Mouse (Mus musculus) layer of hippocampus, adult 2 months (tissue): ENCODE data around the gene Sycp2l. TPM values are rescaled to one million over a fixed set of nuclear protein-coding genes. Genes with fewer than 3 reads are reported as not detected.
A peak's percentile ranks its signal among the peaks of the same experiment; 100 is the strongest.

Experiments
- DNase-seq, 2 experiments: peaks; one replicate each; pipeline ENCODE4 v3.0.0; 2022; ENCODE audit warnings: low spot score in 2 of 2
- H3K27ac ChIP-seq: fragments of 200-600 bp; 2 replicates; pipeline ENCODE4 v1.8.1; 2022
- H3K4me3 ChIP-seq: fragments of 200-600 bp; 2 replicates; pipeline ENCODE4 v1.8.1; 2022; ENCODE audit warnings: mild to moderate bottlenecking
- CTCF ChIP-seq: fragments of 200-600 bp; conservative IDR thresholded peaks from 2 replicates; pipeline ENCODE4 v1.8.1; 2022; ENCODE audit warnings: antibody characterized with exemption, mild to moderate bottlenecking, moderate library complexity
- total RNA-seq, 2 experiments: library from RNA; stranded (reverse); gene quantifications; 2 replicates each; pipeline ENCODE4 v1.2.3; 2021

Gene Sycp2l
- total RNA-seq, 2 experiments from 2014 or later: not detected

DNA sequence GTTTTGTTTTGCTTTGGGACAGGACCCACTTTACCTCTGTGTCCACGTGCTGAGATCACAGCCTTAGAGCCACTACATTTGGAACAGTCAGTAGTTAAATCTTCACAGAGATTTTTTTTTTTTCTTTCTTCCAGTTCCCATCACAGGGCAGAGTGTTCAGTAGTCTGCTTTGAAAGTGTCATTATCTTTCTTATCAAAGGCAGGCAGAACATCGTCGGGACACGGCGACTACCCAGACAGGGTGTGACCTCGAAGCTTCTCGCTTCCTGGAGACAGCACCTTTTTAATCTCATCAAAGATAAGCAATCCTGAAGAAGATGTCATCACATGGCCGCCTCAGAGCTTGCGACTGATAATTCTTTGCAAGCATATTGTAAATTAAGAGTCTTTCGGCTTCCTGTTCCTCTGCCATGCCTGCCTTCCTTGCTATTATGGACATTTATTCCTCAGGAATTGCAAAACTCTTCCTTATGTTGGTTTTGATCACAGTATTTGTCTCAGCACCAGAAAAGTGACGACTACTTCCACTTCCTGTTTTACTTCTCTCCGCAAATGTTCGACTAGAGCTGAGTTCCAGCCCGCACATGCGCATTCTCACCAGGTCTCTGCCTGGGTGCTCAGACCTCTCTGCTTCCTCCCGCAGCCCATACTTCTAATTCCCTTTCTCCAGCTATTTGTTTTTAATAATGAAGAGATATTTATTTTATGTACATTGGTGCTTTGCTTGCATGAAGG is 16.6 kb upstream of the Sycp2l start:
- no peak for DNase-seq
- Histone ChIP-seq H3K27ac (no peak overlapping the region), H3K4me3 (no peak overlapping the region)
- no peak for TF ChIP-seq CTCF

DNA sequence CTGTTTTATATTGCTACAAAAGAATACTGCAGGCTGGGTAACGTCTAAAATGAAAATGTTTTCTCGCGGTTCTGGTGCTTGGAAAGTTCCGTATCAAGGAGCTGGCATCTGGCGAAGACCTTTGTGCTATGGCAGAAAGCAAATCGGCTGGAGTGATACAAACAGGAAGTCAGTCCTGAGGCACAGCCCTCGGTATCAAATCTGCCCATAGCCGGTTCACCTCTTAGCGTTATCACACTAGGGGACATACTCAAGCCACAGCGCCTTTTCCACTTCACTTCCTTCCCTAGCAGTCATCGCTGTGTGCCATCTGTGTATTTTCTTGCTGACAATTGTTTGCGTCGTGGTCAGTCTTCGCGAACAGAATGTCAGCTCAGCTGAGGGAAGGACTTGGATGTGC is 15.8 kb upstream of the Sycp2l start:
- Histone ChIP-seq H3K4me3 (no peak overlapping the region), H3K27ac (no peak overlapping the region)
- no peak for DNase-seq
- TF ChIP-seq CTCF: no peak

DNA sequence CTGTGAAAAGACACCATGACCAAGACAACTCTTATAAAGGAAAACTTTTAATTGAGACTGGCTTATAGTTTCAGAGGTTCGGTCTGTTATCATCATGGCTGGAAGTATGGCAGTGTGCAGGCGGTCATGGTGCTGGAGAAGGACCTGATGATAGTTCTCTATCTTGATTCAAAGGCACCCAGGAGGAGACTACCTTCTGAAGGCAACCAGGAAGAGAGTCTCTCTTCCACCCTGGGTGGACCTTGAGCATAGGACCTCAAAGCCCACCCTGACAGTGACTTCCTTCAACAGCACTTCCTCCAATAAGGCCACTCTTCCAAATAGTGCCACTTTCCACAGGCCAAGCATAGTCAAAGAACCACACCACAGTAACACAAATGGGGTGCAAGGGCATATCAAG is 14.1 kb upstream of the Sycp2l start:
- Histone ChIP-seq H3K27ac (no peak overlapping the region), H3K4me3 (no peak overlapping the region)
- DNase-seq: no peak
- no peak for TF ChIP-seq CTCF

DNA sequence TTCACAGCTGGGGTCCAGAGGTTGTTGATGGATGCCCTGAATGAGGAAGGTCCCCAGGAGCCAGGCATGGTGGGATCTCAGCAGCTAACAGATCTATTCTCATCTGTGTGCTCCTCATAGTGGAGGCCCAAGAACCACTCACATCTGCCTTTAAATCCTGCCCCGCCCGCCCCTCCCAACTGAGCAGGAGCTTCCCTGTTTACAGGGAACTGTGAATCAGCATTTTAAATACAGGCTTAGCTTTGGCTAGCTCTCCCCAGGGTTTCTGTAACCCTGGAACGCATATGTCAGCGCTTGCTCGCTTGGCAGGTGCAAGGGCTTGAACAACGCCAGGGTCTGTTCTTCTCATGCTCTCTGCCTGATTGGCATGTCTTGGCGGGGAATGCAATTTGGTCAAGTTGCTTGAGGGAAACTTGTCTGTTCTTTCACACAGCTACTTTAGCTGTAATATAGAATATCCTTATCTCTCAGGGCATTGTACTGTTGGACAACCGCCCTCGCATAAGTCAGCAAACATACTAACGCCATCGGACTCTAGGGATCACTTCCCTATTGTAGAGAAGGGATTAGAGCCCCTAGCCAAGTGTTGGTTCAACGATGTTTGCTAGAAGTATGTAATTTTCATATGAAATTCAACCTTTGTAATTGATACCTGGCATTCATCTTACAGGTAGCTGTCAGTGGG is 10.1 kb upstream of the Sycp2l start:
- Histone ChIP-seq H3K4me3 (no peak overlapping the region), H3K27ac (no peak overlapping the region)
- no peak for DNase-seq
- no peak for TF ChIP-seq CTCF

DNA sequence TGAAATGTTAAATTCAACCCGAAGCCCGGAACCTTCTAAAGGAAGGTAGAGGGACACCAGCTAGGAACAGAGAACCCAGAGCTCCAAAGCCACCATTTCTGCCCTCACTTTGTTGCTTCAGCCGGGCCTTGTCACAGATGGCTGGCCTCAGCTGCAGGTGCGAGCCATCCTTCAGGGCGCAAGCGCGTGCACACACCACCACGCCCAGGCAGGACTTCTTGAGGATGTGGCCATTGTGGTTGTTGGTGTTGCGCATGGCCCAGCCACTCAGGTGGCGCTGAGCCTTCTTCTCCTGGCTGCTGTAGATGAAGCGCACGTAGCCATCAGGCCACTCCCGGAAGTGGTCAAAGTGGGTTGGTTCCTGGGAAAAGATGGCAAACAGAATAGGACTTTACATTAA is 8.6 kb upstream of the Sycp2l start:
- no peak for DNase-seq
- TF ChIP-seq CTCF: no peak
- no peak overlapping the region for H3K4me3 ChIP-seq
- H3K27ac ChIP-seq: no peak overlapping the region

DNA sequence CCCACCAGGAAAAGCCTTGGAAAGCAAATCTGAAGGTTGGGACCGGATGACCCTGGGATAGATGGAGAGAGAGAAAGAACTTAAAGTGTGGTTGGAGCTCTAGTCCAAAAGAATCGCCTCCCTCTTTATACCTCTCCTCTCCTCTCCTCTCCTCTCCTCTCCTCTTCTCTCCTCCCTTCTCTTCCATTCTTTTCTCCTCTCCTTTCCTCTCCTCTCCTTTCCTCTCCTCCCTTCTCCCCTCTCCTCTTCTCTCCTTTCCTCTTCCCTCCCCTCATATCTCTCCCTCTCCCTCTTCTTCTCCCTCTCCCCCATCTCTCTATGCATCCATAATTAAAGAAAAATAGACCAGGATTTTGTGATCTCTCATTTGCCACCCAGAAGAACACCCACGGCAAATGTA is 3.2 kb upstream of the Sycp2l start, which contains the start of gene Gcm2:
TSS of gene Gcm2 (minus strand) at position 101 of the 400 bp plus-strand sequence.
- no peak for DNase-seq
- no peak for TF ChIP-seq CTCF
- H3K4me3 ChIP-seq: no peak within 1 kb of the TSS
- no peak within 1 kb of the TSS for H3K27ac ChIP-seq

DNA sequence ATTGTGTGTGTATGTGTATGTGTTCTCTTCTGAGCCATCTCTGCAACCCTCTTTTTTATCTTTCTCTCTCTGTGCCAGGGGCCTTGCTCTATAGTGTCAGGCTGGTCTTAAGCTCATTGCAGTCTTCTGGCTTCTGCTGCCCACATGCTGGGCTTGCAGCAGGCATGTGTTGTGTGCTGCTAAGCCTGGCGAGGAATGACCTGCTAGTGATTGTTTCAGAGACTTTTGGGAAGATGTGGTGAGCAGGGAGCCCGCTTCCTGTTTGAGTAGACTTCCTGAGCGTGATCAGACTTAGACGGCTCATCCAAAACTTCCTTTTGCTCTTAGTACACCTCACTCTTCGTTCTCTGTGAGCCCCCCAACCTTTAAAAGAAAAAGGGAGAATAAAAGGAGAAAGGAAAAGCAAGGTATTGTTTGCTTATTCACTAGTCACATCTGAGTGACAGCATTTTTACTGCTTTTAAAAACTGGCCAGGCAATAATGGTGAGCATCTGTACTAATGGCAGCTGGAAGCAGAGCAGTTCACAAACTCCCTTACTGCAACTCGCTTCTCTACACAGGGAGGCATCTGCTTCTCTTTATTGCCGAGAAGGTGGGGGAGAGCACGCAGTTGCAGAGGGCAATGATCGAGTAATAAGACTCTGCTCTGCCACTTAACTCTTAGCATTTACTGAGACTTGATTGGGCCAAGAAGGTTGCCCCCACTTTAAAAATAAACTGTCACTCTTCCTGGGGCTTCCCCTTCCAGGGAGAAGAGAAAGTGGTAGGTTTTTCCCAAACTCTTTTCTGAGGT is 5.2 kb downstream of the Sycp2l start:
- TF ChIP-seq CTCF: no peak
- no peak overlapping the region for H3K4me3 ChIP-seq
- no peak overlapping the region for H3K27ac ChIP-seq
- no peak for DNase-seq

DNA sequence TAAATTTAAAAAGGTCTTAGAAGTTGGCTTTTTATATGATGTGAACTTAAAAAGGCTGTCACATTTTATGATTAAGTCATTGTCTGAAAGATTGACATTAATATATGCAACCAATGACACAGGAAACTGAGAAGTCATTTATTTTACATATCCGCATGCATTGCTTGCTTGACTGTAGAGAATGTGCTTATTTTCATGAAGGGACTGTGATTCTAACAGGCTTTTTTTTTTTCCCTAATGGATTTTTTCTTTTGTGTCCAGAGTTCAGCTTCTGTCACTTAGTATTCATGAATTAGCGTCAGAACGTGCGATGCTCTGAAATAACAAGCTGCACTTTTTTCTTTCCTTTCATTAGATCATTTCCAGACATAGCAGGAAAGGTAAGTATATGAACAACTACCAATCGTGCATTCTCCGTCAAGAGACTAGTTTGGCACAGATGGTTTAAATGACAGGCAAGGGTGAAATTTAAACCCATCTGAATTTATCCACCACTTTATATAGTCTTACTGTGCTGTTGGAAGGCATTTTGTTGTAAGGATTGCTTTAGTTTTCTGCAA is 9.6 kb downstream of the Sycp2l start:
- TF ChIP-seq CTCF: no peak
- H3K4me3 ChIP-seq: no peak overlapping the region
- H3K27ac ChIP-seq: no peak overlapping the region
- no peak for DNase-seq

DNA sequence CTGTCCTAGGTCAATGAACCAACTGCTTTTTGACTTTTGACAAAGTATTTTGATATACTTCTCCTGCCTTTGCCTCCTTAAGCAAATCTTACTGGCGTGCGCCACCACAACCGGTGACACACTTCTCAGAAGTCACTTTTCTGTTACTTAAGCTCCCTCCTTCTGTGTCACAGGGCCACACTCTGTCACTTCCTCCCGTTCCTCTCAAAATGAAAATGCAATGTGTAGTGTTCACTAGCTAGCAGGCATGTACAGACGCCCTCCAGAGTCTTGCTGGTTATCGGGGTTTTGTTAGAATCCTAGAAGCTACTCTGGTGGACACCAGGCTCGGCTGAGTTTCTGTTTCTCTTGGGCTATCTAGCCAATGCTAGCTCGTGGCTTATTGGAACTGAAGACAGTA is 14.2 kb downstream of the Sycp2l start:
- no peak overlapping the region for H3K4me3 ChIP-seq
- no peak overlapping the region for H3K27ac ChIP-seq
- no peak for DNase-seq
- no peak for TF ChIP-seq CTCF

DNA sequence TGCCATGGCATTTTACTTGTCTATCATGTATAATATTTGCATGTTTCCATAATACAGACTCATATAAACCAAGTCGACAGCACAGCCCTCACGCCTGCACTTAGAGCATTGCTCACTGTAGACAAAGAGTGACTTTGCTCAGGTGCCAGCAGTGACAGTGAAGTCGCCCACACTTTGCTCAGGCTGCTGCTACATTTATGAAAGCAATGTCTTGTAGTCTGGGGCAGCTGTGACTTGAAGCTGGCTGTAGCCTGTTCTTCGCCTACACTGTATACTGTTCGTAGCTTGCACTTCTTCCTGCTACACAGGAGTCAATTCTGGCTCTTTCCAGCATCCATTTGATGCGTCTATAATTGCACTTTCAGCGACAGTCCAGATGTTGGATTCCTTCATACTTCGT is 15.0 kb downstream of the Sycp2l start:
- DNase-seq: no peak
- no peak overlapping the region for H3K27ac ChIP-seq
- TF ChIP-seq CTCF: no peak
- H3K4me3 ChIP-seq: no peak overlapping the region

DNA sequence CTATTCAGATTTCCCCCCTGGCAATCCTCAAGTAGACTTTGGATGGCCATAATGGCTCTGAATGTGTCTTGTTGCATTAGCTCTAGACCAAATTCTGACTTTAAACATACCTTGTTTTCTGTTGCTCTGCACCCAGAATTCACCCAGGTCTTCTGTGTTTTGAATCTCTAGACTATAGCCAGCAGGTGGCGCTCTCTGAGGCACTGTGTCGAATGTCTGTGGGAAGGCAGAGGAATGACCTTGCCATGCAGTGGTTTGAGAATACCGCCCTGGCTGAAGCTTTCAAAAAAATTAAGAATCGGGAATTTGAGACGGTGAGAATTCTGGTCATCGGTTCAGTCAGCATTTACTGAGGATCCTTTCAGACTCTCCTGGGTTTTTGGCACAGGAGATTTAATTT is 20.8 kb downstream of the Sycp2l start:
- DNase-seq: peak; percentile 18 to 72
- no peak overlapping the region for H3K27ac ChIP-seq
- peak; percentile 89 for TF ChIP-seq CTCF
- H3K4me3 ChIP-seq: no peak overlapping the region

DNA sequence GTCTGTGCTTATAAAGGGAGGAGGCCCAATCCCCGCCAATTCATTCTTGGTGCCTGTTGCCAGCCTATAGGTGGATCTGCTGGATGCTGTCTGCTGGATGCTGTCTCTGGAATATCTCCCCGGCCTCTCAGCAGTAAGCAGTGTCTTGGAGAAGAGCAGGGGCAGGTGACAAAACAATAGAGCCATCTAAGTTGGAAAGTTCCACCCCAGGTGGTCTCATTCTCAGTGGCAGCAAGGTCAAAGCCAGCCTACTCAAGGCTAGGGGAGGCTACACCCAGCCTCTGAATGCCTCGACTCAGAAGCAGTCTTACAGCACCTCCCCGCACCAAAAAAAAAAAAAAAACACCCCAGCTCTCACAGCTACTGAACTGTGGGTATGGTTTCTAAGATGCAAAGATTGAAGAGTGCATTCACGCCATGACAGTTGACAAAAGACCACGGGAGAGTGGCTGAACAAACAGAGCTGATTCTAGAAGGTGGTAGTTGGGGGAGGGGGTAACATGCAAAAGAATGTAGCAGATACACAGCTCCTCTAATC is 31.4 kb downstream of the Sycp2l start:
- Histone ChIP-seq H3K27ac (no peak overlapping the region), H3K4me3 (no peak overlapping the region)
- TF ChIP-seq CTCF: no peak
- no peak for DNase-seq

DNA sequence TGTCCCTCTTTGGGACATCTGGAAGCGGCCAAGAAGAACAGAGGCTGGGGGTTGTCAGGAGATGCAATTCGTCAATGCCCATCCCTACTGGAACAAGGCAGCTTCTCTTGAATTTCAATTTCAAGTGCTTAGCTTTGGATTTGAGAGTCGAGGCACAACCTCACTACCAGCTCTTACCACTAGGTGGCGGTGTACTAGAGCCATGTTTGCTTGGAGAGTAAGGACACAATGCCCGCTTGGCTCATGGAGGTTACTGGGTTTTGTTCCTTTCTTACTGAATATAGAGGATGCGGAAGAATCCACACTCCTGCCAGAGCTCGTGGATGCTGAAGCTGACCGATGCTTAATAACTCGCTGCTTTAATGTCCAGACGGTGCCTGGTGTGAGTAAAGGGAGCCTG is 32.2 kb downstream of the Sycp2l start:
- H3K4me3 ChIP-seq: no peak overlapping the region
- no peak overlapping the region for H3K27ac ChIP-seq
- DNase-seq: peak; percentile 60 to 81
- peak; percentile 92 for TF ChIP-seq CTCF
